Mouse (Mus musculus) olfactory bulb, adult 2 months (tissue): ENCODE results near the gene Prmt9. TPM values are rescaled to one million over a fixed set of nuclear protein-coding genes. Genes with fewer than 3 reads are reported as not detected.

ENCODE experiments used
- H3K27ac ChIP-seq: fragments of 200-500 bp; 2 replicates; pipeline ENCODE4 v1.5.1; 2012; ENCODE audit warnings: low read depth, low read length; ENCODE audit not compliant: insufficient read depth
- H3K4me1 ChIP-seq: fragments of 200-500 bp; 2 replicates; pipeline ENCODE4 v1.6.1; 2012; ENCODE audit warnings: low read length; ENCODE audit not compliant: control insufficient read depth, insufficient read depth
- H3K4me3 ChIP-seq: fragments of 200-500 bp; 2 replicates; pipeline ENCODE4 v1.5.1; 2012; ENCODE audit warnings: mild to moderate bottlenecking, low read depth, low read length, moderate library complexity; ENCODE audit not compliant: insufficient read depth
- CTCF ChIP-seq: fragments of 200-500 bp; IDR thresholded peaks from 2 replicates; pipeline ENCODE4 v1.5.1; 2012; ENCODE audit warnings: low read depth, mild to moderate bottlenecking, low read length, moderate library complexity; ENCODE audit not compliant: insufficient read depth
- POLR2A ChIP-seq: fragments of 200-500 bp; IDR thresholded peaks from 2 replicates; pipeline ENCODE4 v1.6.1; 2012; ENCODE audit warnings: mild to moderate bottlenecking, low read depth, low read length, moderate library complexity; ENCODE audit not compliant: insufficient read depth
- WGBS: fragments of 180-500 bp; shearing (Covaris S2); methylation state at CpG from one replicate; pipeline ENCODE4 v1.1.7; 2018; 5-methylcytosine and 5-hydroxymethylcytosine counted together
- polyA plus RNA-seq: library from polyadenylated mRNA; stranded (reverse); fragments of >200 nt; gene quantifications from 2 replicates; pipeline ENCODE4 v1.2.4, GENCODE M21; 2012; ENCODE audit warnings: low replicate concordance; ENCODE audit not compliant: missing spikeins, insufficient read depth, insufficient read length

Prmt9 gene
- polyA plus RNA-seq, 1 experiment: not detected

DNA sequence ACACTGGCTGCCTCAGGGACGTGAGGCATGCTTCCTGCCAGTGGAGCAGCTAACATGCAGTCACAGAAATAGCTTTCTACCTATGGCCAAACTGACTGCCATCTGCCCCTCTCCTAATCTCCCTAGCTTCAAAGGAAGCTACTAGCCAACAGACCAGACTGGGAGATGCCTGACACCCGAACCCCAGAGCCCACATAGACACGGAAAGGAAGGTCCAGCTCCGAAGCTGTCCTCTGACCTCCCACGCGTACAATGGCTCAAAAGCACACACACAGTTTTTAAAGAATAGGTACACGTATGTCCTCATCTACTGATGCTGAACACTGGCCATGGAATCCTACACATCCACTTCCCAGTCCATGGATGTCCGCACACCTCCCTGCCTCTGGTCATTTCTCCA is 33.4 kb upstream of the Prmt9 start:
- H3K27ac ChIP-seq: no peak overlapping the region
- TF ChIP-seq POLR2A (no peak), CTCF (no peak)
- peaks cover 9% of the 10 kb centered on the region for H3K4me1 ChIP-seq
- H3K4me3 ChIP-seq: no peak overlapping the region
- 92% methylated on average over 8 of the region's 8 CpGs for whole genome bisulfite sequencing

DNA sequence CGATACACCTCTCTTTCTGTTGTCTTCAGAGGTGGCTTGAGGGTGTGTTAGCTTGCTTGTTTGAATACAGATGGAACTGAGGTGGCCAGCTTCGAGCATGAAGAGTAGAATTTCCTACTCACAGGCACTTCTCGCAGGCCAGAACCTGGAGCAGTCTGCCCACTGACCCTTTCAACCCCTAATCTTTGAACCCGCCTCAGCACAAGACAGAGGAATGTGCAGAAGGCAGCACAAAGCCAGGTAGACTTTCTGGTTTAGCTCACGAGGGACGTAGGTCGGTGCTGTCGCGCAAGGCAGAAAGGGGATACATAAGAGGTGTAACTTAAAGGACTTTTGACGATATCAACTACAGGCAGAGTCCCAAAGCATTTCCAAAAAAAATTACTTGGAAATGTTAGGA is 32.4 kb upstream of the Prmt9 start:
- H3K4me3 ChIP-seq: peak overlapping the region; percentile 61
- 19% methylated on average over 10 of the region's 10 CpGs for WGBS
- peaks cover 9% of the 10 kb centered on the region for H3K4me1 ChIP-seq
- TF ChIP-seq POLR2A (no peak), CTCF (no peak)
- H3K27ac ChIP-seq: no peak overlapping the region

DNA sequence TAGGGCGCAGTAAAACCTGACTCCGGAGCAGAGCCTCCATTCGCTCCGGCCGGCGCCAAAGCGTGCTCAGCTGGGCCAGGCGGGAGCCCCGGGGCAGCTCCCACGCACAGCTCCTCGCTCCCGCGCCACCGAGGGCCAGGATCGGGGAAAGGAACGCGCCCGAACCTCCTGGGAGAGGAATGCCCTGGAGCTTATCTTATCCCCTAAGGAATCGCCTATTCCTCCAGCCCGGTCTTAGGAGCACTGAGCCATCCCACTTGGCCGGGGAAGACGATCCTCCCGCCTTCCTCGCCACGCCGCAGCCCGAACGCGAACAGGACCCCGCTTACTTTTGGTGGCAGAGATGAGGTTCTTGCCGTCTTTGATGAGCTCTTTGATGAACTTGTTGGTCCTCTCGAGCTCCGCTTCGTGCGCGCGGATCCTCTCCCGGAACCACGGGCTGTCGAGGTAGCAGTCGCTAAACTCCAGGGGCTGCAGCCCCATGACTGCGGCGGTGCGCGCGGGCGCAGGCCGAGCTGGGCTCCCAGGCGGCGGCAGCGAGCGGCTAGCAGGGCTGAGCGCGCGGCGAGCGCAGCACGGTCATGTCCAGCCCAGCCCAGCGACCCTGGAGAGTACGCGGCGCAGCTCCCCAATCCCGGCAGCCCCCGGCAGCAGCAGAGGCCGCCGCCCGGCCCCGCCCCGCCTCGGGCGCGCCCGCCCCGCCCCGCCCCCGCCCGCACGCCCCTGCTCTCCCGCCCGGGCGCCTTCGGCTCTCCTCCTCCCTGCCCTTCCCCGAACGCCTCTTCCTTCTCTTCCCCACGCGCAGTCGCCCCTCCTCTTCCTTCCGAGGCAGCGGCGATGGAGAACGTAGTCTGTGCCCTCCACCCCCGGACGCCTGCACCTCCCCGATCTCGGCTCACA is 31.6 kb upstream of the Prmt9 start, which contains the start of gene Arhgap10:
Gene Arhgap10 (minus strand): TSS at position 653 of the 900 bp plus-strand sequence.
- WGBS: under 1% methylated on average over 79 of the region's 95 CpGs
- Histone ChIP-seq H3K4me1 (peaks cover 9% of the 10 kb centered on the region), H3K4me3 (peak within 1 kb of the TSS; percentile 61), H3K27ac (no peak within 1 kb of the TSS)
- no peak for TF ChIP-seq CTCF
- TF ChIP-seq POLR2A: no peak

GRCm38 (mm10) chr8:77518201-77519115 is 30.7 kb upstream of the Prmt9 start:
- peak overlapping the region; percentile 61 for H3K4me3 ChIP-seq
- WGBS: 4% methylated on average over 33 of the region's 33 CpGs
- peaks cover 9% of the 10 kb centered on the region for H3K4me1 ChIP-seq
- TF ChIP-seq POLR2A: no peak
- no peak overlapping the region for H3K27ac ChIP-seq

DNA sequence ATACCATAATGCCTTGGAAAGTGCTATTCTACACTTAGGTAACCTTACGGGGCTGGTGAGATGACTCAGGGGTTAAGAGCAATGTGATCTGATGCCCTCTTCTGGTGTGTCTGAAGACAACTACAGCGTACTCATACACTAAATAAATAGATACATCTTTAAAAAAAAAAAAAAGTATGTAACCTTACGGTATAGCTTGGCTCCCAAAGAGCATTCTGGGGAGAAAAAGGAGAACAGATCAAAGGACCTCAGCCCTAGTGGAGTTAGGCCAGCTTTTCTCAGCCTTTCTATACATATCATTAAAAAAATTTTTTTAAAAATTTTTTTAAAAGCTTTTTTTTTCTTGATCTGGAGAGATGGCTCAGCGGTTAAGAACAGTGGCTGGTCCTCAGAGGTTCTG is 28.6 kb upstream of the Prmt9 start:
- TF ChIP-seq POLR2A (no peak), CTCF (no peak)
- H3K27ac ChIP-seq: no peak overlapping the region
- 95% methylated on average over 4 of the region's 4 CpGs for WGBS
- peaks cover 9% of the 10 kb centered on the region for H3K4me1 ChIP-seq
- H3K4me3 ChIP-seq: no peak overlapping the region

DNA sequence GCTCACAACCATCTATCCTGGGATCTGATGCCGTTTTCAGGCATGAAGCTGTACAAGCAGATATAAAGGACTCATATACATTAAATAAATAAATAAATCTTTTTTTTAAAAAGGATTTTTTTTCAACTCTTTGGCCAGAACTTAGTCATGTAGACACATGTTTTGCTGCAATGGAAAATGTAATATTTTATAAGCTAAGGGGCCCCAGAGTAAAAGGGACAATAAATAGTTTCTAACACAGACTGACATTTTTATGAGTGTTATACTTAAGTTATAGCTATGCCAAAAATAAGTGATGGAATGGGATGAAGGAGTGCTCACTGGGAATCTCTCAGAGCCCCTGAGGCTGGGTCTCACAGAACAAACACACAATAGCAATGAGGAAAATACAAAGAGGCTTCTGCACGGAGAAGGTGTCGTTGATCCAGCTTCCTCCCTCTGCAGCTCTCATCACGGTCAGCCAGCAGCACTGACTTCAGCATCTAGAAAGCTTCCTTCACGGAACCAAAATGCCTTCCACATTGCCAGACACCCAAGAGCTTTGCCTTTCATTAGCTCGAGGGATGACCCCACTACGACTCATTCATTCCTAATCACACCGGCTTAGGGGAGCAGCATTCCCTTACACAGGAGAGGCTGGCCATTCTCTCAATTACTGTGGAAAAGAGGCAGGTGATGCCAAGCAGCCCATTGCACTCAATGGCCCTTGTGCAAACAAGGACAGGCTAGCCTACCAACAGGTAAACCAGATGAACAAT is 28.0 kb upstream of the Prmt9 start:
- H3K27ac ChIP-seq: no peak overlapping the region
- TF ChIP-seq CTCF (no peak), POLR2A (no peak)
- 86% methylated on average over 8 of the region's 8 CpGs for WGBS
- H3K4me1 ChIP-seq: peaks cover 9% of the 10 kb centered on the region
- H3K4me3 ChIP-seq: no peak overlapping the region

DNA sequence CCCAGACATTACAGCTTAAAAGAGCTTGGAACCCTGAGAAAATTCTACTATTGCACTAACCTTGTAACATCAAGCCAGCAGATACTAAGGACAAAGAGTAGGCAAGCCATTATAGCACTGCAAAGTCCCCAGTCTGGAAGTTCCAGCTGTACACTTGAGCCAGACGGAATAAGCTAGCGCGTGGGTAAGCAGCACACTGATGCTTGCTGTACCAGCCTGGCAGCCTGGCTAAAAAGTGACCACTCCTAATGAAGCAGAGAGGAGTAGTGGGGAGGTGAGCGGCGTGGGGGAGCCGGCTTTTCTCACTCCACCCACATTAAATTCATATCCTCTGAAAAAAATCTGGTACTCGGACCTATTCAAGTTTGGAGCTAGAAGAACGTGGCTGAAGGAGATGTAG is 26.2 kb upstream of the Prmt9 start:
- Histone ChIP-seq H3K4me1 (0 out of 2 replicates have a peak, but pooled peaks cover 3% of the 10 kb centered on the region), H3K4me3 (no peak overlapping the region), H3K27ac (no peak overlapping the region)
- 87% methylated on average over 8 of the region's 8 CpGs for WGBS
- TF ChIP-seq POLR2A (no peak), CTCF (no peak)

GRCm38 (mm10) chr8:77524018-77524615 is 25.1 kb upstream of the Prmt9 start:
- Histone ChIP-seq H3K27ac (no peak overlapping the region), H3K4me1 (no peaks in the 10 kb centered on the region), H3K4me3 (no peak overlapping the region)
- TF ChIP-seq CTCF (no peak), POLR2A (no peak)
- 85% methylated on average over 14 of the region's 14 CpGs for WGBS
